Mouse (Mus musculus) midbrain, embryonic 14.5 days (tissue): ENCODE measurements around the gene Clic3. TPM values are rescaled to one million over a fixed set of nuclear protein-coding genes. Genes with fewer than 3 reads are reported as not detected.

Experiments used
- ATAC-seq: fragments of 200-750 bp; cut with Nextera tagmentation; 2 replicates; pipeline ENCODE4 v1.8.0; 2017; ENCODE audit warnings: moderate number of reproducible peaks, moderate library complexity; ENCODE audit not compliant: low FRiP score, low TSS enrichment
- DNase-seq: peaks from one replicate; pipeline ENCODE4 v3.0.0-alpha.2; 2015
- H3K27ac ChIP-seq: fragments of 300-500 bp; sonication (generic); replicated peaks from 2 replicates; pipeline ENCODE4 v1.5.1; 2014; ENCODE audit warnings: mild to moderate bottlenecking, low read depth, low read length, moderate library complexity
- H3K27me3 ChIP-seq: fragments of 300-500 bp; sonication (generic); 2 replicates; pipeline ENCODE4 v1.6.1; 2014; ENCODE audit warnings: low read length, control low read depth, mixed read lengths; ENCODE audit not compliant: control insufficient read depth, insufficient read depth
- H3K36me3 ChIP-seq: fragments of 300-500 bp; sonication (generic); 2 replicates; pipeline ENCODE4 v1.6.1; 2014; ENCODE audit warnings: low read length, control low read depth; ENCODE audit not compliant: control insufficient read depth, insufficient read depth
- H3K4me1 ChIP-seq: fragments of 300-500 bp; sonication (generic); 2 replicates; pipeline ENCODE4 v1.6.1; 2014; ENCODE audit warnings: mild to moderate bottlenecking, antibody characterized with exemption, low read length, control low read depth; ENCODE audit not compliant: control insufficient read depth, insufficient read depth
- H3K4me2 ChIP-seq: fragments of 300-500 bp; sonication (generic); 2 replicates; pipeline ENCODE4 v1.6.1; 2014; ENCODE audit warnings: mild to moderate bottlenecking, low read length, moderate library complexity
- H3K4me3 ChIP-seq: fragments of 300-500 bp; sonication (generic); replicated peaks from 2 replicates; pipeline ENCODE4 v1.5.1; 2014; ENCODE audit warnings: low read depth, low read length
- H3K9ac ChIP-seq: fragments of 300-500 bp; sonication (generic); replicated peaks from 2 replicates; pipeline ENCODE4 v1.6.1; 2014; ENCODE audit warnings: mild to moderate bottlenecking, low read length, moderate library complexity
- H3K9me3 ChIP-seq: fragments of 300-500 bp; sonication (generic); 2 replicates; pipeline ENCODE4 v1.6.1; 2016; ENCODE audit warnings: low read length, control low read depth, mixed read lengths; ENCODE audit not compliant: control insufficient read depth
- WGBS: fragments of 180-500 bp; shearing (Covaris S2); extraction: QIAGEN DNeasy Blood & Tissue Kit; methylation state at CpG from one replicate; pipeline ENCODE4 v1.1.7; 2014; 5-methylcytosine and 5-hydroxymethylcytosine counted together
- polyA plus RNA-seq: library from polyadenylated mRNA; unstranded; fragments of >200 nt; fragmentation: Nextera tagmentation; extraction: Ambion mirVana; gene quantifications from 2 replicates; pipeline ENCODE4 v1.2.1, GENCODE M21; 2014

Gene Clic3
- polyA plus RNA-seq, 1 experiment from 2014 or later: 1.7 TPM

DNA sequence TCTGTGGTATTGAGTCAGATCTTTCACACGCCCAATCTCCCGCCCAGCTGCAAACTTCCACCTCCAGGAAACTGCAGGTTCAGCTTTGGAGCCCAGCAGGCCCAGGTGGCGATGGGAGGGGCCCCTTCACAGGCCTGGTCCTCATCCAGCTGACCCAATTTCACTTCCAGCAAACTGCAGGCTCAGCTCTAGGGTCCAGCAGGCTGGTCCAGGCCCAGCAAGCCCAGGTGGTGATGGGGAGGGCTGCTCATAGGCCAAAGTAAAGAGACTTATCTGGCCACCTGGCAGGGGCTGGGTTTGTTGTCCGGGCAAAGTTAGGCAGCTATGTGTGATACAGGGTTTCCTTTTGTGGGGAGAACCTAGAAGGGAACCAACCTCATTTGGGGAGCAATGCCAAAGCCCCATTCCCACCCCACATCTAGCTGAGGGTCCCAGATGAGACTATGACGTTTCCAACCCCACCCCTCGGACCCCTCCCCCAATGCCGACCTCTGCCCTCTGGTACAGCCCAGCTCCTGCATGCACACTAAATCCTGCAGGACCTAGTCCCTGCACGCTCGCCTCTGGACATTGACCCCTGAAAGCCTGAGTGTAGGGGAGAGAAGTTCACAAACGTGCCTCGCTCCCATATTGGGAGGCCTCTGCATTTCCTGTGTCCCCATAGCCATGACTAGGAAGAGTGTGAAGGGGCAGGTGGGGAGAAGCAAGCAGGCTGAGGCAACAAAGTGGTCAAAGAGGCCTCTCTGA is 28.4 kb downstream of the Clic3 start:
- H3K27ac ChIP-seq: no peak overlapping the region
- H3K9me3 ChIP-seq: no peaks in the 10 kb centered on the region
- no peak overlapping the region for H3K4me2 ChIP-seq
- no peaks in the 10 kb centered on the region for H3K27me3 ChIP-seq
- H3K36me3 ChIP-seq: no peaks in the 10 kb centered on the region
- H3K4me3 ChIP-seq: no peak overlapping the region
- ATAC-seq (no peak), DNase-seq (no peak)
- no peaks in the 10 kb centered on the region for H3K4me1 ChIP-seq
- WGBS: 68% methylated on average over 11 of the region's 11 CpGs
- H3K9ac ChIP-seq: no peak overlapping the region

DNA sequence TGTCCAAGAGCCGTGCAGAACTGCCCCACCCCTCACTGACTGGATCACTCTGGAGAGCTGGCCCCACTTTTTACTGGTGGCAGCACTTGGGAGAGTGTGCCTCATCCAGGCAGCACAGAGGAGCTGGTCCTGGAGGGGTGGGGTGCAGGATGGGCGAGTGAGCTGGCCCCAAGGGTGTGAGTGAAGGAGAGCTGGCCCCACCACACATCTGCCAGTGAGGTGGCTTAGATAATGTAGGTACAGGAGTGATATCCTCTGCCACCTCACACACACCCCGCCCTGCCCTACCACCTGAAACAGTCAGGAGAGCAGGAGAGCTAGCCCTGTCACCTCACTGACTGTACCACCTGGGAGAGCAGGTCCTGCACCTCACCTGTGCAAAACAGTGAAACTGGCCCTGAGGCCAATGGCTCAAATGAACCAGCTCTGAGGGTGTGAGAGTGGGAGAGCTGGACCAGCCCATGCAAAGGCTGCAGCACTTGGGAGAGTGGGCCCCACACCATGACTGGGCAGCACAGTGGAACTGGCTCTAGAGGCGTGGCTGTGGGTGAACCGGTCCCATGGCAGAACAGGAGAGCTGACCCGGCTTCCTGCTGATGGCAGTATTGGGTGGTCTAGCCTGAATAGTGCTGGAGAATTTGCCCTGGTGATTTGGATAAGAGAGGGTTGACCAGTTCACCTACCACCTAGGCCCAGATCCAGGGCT is 31.5 kb downstream of the Clic3 start:
- Histone ChIP-seq H3K9me3 (no peaks in the 10 kb centered on the region), H3K4me3 (no peak overlapping the region), H3K9ac (no peak overlapping the region), H3K4me1 (no peaks in the 10 kb centered on the region), H3K36me3 (no peaks in the 10 kb centered on the region), H3K4me2 (no peak overlapping the region), H3K27ac (no peak overlapping the region), H3K27me3 (no peaks in the 10 kb centered on the region)
- ATAC-seq: no peak
- no peak for DNase-seq
- WGBS: 79% methylated on average over 6 of the region's 6 CpGs

DNA sequence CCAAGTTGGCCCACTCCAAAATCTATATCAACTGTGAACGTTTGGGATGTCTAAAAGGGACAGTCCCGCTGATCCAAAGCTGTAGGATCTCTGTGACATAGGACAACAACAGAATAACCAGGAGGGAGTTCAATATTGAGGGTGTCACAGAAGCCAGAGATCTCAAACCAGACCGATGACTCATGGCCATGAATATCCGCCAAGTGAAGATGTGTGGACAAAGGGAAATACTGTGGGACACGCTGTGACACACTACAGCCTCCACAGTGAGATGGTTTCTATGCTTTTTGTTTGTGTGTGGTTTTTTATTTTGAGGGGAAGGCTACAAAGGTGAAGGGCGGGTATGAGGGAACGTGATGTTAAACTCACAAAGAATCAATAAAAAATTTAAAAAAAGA is 32.0 kb downstream of the Clic3 start:
- DNase-seq: no peak
- no peak overlapping the region for H3K4me3 ChIP-seq
- 81% methylated on average over 7 of the region's 7 CpGs for WGBS

DNA sequence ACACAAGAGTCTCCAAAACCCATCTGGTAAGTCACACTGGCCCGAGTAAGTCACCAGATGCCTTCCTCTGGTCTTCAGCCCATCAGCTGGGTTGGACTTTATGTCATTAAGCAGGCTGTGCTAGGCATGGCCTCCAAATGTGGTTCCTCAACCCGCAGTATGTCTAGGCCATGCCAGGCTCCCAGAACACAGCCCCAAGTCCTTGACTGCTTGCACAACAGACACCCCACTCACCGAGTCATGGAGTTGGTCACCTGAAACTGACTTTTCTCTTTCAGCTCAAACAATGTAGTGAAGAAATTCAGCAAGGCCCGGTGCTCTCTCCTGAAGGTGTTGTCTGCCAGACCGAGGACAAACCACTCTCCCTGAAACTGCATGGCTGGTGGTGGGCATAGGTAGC is 36.4 kb downstream of the Clic3 start:
- H3K36me3 ChIP-seq: no peaks in the 10 kb centered on the region
- no peaks in the 10 kb centered on the region for H3K4me1 ChIP-seq
- H3K4me2 ChIP-seq: no peak overlapping the region
- no peak overlapping the region for H3K9ac ChIP-seq
- no peak overlapping the region for H3K4me3 ChIP-seq
- WGBS: 85% methylated on average over 5 of the region's 5 CpGs
- DNase-seq (no peak), ATAC-seq (no peak)
- H3K27ac ChIP-seq: no peak overlapping the region
- no peaks in the 10 kb centered on the region for H3K9me3 ChIP-seq
- H3K27me3 ChIP-seq: no peaks in the 10 kb centered on the region

More for the DNA sequence above, 32.0 kb downstream of the Clic3 start:
- ATAC-seq: no peak
- Histone ChIP-seq H3K9me3 (no peaks in the 10 kb centered on the region), H3K27ac (no peak overlapping the region), H3K4me2 (no peak overlapping the region), H3K27me3 (no peaks in the 10 kb centered on the region), H3K36me3 (no peaks in the 10 kb centered on the region), H3K9ac (no peak overlapping the region), H3K4me1 (no peaks in the 10 kb centered on the region)

DNA sequence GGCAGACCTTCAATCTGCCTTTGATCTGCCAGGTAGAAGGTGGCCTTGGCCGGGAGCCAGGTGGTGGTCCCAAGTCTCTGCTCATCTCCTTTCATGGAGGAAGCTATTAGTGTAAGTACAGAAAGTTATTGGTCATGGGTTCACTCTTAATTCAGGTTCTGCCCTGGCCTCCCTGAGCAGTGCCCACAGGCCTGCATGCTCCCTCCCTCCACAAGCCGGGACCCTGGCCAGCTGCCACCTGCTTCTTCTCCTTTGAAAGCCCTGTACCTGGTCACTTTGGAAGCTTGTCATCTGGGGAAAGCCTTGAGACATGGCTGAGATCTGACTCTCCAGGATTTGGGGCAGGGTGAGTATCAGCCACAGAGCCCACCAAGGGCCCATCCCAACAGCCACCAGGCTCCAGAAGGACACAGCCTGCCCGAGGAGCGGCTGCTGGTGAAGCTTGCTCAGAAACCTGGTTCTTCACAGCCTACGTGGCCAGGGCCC is 36.9 kb downstream of the Clic3 start, which contains the start of gene Lcn12:
Lcn12 (minus strand) TSS at position 436 of the 486 bp plus-strand sequence.
- WGBS: 88% methylated on average over 5 of the region's 5 CpGs

DNA sequence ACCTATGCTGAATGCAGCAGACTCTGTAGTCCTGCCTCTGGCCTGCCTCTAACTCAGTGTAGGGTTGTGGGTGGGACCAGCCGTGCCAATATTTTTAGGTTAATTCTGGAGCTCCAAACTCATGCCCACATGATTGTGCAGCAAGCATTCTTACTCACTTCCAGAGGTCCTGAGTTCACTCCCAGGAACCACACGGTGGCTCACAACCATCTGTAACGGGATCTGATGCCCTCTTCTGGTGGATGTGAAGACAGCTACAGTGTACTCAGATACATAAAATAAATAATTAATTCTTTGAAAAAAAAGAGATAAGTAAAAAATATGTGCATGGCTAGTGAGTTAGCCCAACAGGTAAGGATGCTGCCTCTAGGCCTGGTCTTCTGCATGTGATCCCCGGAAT is 39.8 kb downstream of the Clic3 start:
- H3K36me3 ChIP-seq: no peaks in the 10 kb centered on the region
- peaks cover 6% of the 10 kb centered on the region for H3K4me1 ChIP-seq
- H3K9ac ChIP-seq: no peak overlapping the region
- WGBS: 45% methylated on average over 4 of the region's 4 CpGs
- peak; percentile 61 for DNase-seq
- H3K4me2 ChIP-seq: no peak overlapping the region
- no peak overlapping the region for H3K27ac ChIP-seq
- no peak overlapping the region for H3K4me3 ChIP-seq
- no peaks in the 10 kb centered on the region for H3K27me3 ChIP-seq
- H3K9me3 ChIP-seq: no peaks in the 10 kb centered on the region
- no peak for ATAC-seq

More for the DNA sequence above, 36.9 kb downstream of the Clic3 start, which contains the start of gene Lcn12:
- Histone ChIP-seq H3K27ac (no peak within 1 kb of the TSS), H3K9ac (no peak within 1 kb of the TSS), H3K4me2 (no peak within 1 kb of the TSS), H3K4me1 (no peaks in the 10 kb centered on the region), H3K9me3 (no peaks in the 10 kb centered on the region), H3K36me3 (no peaks in the 10 kb centered on the region), H3K27me3 (no peaks in the 10 kb centered on the region), H3K4me3 (no peak within 1 kb of the TSS)
- DNase-seq (no peak), ATAC-seq (no peak)

DNA sequence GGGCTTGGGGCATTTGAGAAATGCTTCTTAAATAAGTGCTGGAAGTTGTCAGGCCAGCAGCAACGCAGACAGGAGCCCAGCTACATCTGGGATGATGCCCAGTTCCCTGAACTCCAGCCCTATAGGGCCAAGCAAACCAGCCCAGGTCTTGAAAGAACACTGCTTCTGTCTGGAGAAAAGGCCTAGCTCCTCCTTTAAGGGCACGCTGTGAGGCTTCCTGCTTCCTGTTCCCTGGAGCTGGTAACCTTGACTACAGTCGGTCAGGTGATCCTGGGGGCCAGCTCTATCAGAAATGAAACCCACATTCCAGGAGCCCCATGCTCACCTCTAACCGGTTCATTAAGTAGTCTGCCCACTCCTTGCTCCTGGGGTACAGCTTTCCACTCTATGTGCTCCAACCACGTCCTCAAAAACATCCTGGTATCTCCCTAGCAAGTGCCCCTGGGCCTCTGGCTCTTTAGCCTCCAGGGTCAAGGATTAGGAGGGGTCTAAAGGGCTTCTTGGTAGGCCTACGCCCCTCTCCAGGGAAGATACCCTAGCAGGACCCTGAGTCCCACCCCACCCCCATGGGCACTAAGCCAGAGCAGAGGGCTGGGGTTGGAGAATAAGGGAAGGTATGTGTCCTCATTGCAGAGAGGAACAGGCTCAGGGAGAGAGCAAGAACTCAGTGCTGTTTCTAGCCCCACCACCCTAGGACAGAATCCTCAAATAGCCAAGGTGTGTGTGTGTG is 41.4 kb downstream of the Clic3 start:
- no peaks in the 10 kb centered on the region for H3K9me3 ChIP-seq
- H3K27me3 ChIP-seq: no peaks in the 10 kb centered on the region
- DNase-seq: no peak
- H3K9ac ChIP-seq: no peak overlapping the region
- ATAC-seq: no peak
- H3K36me3 ChIP-seq: 0 out of 2 replicates have a peak, but pooled peaks cover under 1% of the 10 kb centered on the region
- WGBS: 58% methylated on average over 6 of the region's 6 CpGs
- H3K27ac ChIP-seq: no peak overlapping the region
- no peak overlapping the region for H3K4me2 ChIP-seq
- no peak overlapping the region for H3K4me3 ChIP-seq
- H3K4me1 ChIP-seq: peaks cover 14% of the 10 kb centered on the region

DNA sequence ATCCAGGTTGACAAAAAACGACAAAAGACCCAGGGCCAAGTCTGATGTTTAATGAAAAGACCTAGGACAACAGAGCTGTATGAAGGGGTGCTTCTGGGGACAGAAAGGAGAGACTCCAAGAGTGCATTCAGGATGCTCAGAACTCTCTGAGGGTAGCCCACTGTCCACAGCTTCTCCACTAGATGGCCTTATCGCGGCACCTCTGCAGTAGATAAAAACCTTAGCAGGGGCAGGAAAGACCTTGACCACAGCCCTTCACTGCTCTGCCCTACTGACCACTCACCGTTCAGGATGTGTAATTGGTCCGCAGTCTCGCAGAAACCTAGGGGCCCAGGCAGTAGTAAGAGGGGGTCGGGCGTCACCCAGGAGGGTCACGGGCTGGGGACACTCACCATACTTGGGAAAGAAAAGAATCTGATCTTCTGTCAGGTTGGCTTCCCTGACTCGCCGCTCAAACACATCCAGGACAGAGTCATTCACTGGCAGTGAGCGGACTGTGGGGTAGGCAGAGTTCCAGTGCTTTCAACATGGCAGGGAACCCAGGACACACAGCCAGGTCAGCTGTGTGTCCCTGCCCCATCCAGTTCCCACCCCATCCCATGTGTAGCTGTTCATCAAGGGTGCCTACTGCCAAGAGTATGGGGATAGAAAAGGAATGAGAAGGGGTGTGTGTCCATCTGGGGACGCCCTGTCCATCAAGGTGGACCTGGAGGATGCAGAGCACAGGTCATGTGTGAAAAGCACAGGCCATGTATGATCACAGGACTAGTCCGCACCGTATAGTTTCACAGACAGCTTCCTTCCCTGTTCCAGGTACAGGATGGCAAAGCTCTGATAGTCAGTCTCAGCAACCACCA is 42.2 kb downstream of the Clic3 start:
- H3K27me3 ChIP-seq: no peaks in the 10 kb centered on the region
- DNase-seq (no peak), ATAC-seq (no peak)
- 70% methylated on average over 15 of the region's 15 CpGs for WGBS
- no peaks in the 10 kb centered on the region for H3K9me3 ChIP-seq
- no peak overlapping the region for H3K27ac ChIP-seq
- H3K4me2 ChIP-seq: no peak overlapping the region
- no peak overlapping the region for H3K4me3 ChIP-seq
- H3K4me1 ChIP-seq: peaks cover 14% of the 10 kb centered on the region
- H3K9ac ChIP-seq: no peak overlapping the region
- H3K36me3 ChIP-seq: peaks cover 9% of the 10 kb centered on the region
